Mouse (Mus musculus) layer of hippocampus, postnatal 25 days (tissue): ENCODE measurements at regions not wholly inside any gene's neighbourhood (a gene's known extent, or its start where the extent isn't known, plus 50 kb on each side); places are given as distances from the start of the nearest gene placed in this dataset.

ENCODE experiments used
- DNase-seq, 2 experiments: peaks; one replicate each; pipeline ENCODE4 v3.0.0; 2022; ENCODE audit warnings: mixed read lengths in 2 of 2, low spot score in 1 of 2; ENCODE audit errors: extremely low spot score in 1 of 2

GRCm38 (mm10) chr4:9011952-9012351 lies 773.1 kb upstream of the Car8 start:
- DNase-seq, result no peak

DNA sequence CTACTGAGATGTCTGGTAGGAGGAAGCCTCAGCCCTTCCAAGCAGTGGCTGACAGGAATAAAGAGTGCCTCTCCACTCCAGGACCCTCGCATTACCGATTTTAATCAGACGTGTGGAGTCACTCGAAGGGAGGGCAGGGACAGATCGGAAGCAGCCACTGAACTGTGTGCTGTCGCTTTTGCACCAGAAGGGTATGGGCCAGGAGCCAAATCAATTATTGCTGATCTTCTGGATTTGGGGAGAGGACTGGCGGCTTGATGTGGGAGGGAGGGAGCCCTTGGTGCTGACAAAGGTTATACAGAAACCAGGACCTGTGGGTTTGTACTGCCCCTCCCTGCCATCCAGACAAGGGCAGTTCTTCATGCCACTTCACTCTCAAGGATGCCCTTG lies 772.3 kb upstream of the Car8 start:
- DNase-seq, result no peak

- DNase-seq, result no peak
Observed at GRCm38 (mm10) chr4:9010381-9011128, 771.7 kb upstream of the Car8 start.

- DNase-seq, result no peak
Observed at GRCm38 (mm10) chr4:9009656-9010055, 770.8 kb upstream of the Car8 start.

DNA sequence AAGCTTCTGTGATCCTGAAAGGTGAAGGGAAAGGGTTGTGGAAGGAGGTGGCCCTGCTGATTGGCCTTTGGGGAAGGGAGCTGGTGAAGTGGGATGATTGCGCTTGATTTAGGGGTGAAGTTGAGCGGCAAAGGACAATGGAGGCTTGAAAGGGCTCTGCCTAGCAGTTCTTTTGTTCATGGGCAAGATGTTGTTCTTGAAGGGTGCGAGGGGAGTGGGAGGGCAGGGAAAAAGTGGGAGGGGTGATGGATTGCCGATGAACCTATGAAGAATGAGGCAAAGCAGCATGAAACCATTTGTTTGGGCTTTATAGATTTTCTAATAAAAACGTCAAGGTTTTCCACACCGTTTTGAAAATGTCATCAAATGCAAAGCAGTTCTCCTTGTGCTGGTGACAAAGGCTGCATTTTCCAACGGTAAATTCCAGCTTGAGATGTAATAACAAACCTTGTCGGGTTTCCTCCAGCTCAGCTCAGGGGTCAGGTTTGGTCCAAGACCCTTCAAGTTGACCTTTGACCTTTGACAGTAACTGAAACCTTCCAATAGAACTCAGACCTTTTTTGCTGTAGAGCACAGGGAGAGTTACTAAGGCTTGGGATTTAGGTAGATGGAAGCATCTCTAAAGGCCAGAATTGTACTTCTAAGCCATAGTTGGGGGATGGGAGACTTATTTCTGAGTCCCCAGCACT lies 767.2 kb upstream of the Car8 start:
- no peak for DNase-seq

DNA sequence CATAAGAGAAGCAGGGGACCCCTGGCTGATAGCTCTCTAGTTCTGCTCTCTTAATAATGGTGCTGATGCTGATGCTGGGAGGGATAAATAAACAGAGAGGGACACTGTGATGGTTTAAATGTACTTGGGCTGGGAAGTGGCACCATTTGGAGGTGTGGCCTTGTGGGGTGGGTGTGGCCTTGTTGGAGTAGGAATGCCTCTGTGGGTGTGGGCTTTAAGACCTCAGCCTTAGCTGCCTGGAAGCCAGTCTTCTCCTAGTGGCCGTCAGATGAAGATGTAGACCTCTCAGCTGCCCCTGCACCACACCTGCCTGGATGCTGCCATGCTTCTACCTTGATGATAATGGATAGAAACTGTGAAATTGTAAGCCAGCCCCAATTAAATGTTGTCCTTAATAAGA lies 765.0 kb upstream of the Car8 start:
- no peak for DNase-seq

DNA sequence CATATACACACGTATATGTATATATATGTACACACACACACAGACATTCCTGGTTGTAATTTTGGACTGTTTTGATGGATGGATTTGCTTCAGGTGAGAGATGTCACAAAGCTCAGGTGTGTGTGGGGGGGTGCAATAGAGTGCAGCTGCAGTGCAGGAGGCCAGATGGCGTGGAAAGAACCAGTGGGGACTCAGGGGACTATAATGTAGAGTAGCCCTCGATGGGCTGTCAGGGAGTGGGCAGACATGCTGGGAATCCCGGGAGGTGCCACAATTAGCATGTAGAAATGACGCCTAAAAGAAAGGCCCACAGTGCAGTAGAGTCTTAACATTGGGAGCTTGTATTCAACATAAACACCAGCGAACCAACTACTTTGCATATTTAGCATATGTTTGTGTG lies 763.5 kb upstream of the Car8 start:
- no peak for DNase-seq

GRCm38 (mm10) chr4:8998606-8999005 lies 759.8 kb upstream of the Car8 start:
- no peak for DNase-seq

DNA sequence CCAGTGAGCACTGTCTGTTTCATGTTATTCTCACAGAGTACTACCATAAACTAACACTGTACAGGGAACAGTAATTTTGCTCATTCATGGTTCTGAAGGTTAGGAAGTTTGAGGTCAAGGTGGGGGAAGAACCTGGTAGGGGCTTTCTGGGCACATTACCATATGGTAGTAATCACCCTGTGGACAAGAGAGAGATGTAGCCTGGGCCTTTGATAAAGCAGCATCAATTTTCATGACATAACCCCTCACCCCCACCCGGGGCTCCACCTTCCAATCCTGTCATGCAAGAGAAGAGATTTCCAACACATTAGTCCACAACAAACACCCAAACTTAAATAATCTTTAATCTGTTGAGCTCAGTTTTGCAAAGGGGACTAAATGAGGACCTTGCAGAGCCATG lies 753.3 kb upstream of the Car8 start:
- DNase-seq, result no peak

DNA sequence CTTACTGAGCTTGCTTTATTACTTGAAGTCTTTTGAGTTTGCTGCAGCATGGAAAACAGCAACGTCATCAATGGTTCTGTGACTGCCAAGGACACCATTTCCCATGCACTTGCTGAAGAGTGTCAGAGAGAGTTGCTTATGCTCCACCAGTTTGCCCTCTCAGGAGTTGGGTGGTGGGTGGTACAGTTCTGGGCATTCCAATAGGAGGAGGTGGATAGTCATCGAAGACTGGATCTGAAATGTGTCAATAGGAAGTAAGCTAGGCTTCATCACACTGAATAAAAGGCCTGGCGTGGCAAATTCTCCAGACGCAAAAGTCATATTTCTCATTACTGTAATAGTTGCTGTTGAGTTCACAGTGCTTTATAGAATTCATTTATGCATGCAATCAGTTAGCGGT lies 751.7 kb upstream of the Car8 start:
- no peak for DNase-seq

GRCm38 (mm10) chr4:8989614-8990013 lies 750.8 kb upstream of the Car8 start:
- DNase-seq, result no peak

- no peak for DNase-seq
Observed at GRCm38 (mm10) chr4:8989110-8989509, 750.3 kb upstream of the Car8 start.

GRCm38 (mm10) chr4:8988345-8988733 lies 749.5 kb upstream of the Car8 start:
- no peak for DNase-seq

GRCm38 (mm10) chr4:8987544-8988344 lies 748.9 kb upstream of the Car8 start:
- no peak for DNase-seq

- no peak for DNase-seq
Observed at GRCm38 (mm10) chr4:8986394-8987091, 747.7 kb upstream of the Car8 start.

GRCm38 (mm10) chr4:8984059-8984606 lies 745.3 kb upstream of the Car8 start:
- no peak for DNase-seq

- DNase-seq, result no peak
Observed at GRCm38 (mm10) chr4:8978949-8979348, 740.1 kb upstream of the Car8 start.

DNA sequence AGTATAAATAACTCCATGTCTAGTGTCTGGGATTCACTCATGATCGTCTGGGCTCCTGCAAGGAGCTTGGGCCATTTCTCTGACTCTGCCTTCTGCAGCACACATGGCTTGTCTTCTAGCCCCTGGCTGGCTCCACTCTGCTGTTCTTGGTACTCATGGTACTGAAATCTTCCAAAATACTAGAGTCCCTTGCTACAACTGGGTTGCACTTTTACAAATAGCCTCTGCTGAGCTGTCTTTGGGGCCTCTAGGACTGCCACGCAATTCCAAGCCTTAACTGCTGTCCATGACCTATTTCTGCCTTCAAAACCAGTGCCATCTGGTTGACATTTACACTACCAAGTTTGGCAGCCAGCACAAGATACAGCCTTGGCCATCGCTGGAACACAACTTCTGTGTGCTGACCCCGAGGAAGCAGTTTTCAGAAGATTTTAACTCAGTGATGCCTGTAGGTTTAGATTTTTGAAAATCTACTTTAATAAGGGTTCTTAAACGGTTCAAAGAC lies 731.2 kb upstream of the Car8 start:
- DNase-seq, result no peak

GRCm38 (mm10) chr4:8968741-8969140 lies 729.9 kb upstream of the Car8 start:
- DNase-seq, result no peak

DNA sequence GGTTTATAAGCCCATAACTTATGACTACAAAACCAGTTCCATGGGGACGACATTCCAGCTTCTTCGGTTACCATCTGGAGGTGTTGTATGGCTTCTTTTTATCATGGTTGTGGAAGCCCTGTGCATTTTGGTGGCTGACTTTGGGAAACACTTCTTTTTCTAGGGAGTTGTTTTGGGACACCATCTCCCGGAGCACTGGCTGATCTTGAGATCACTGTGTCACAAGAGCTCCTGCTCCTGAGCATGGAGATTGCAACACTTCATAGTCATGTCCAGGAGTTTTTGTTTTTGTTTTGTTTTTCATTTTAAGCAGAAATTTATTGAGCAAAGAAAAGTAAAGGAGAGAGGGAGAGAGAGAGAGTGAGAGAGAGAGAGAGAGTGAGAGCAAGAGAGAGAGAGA lies 729.1 kb upstream of the Car8 start:
- DNase-seq, result no peak
